ENCODE assay signal across 16 mouse cellular contexts in genomic region chr10:13118024-13118769, GRCm38 (mm10). TPM values are rescaled to one million over a fixed set of nuclear protein-coding genes. Genes with fewer than 3 reads are reported as not detected.
DNase-seq lines count a peak whose midpoint lies in the region; ATAC-seq and TF ChIP-seq lines count a peak whose summit lies in the region.
"Had no signal": no experiment of that assay in that cellular context is flagged by ENCODE, and none has a peak within 500 bp of the region (broad histone marks: within the 10 kb centered on the region; RNA-seq: fewer than 3 reads in every experiment).

No protein-coding gene starts in this region.

- 59% methylated on average over 7 of the region's 7 CpGs for WGBS in heart, embryonic 15.5 days
- WGBS in lung, embryonic 14.5 days: 75% methylated on average over 7 of the region's 7 CpGs
- WGBS in lung, adult 2 months: 67% methylated on average over 7 of the region's 7 CpGs
- WGBS in embryonic facial prominence, embryonic 12.5 days: 68% methylated on average over 7 of the region's 7 CpGs
- WGBS in embryonic facial prominence, embryonic 14.5 days: 69% methylated on average over 7 of the region's 7 CpGs

- no peak overlapping the region for H3K9ac ChIP-seq in heart, embryonic 15.5 days
- H3K9ac ChIP-seq in lung, embryonic 14.5 days: no peak overlapping the region
- H3K9ac ChIP-seq in embryonic facial prominence, embryonic 12.5 days: no peak overlapping the region
- no peak overlapping the region for H3K9ac ChIP-seq in embryonic facial prominence, embryonic 14.5 days (ENCODE audit: low read depth, low read length)

- no peak for TF ChIP-seq POLR2A in lung, adult 2 months (IDR thresholded peaks at IDR 0.05; ENCODE audit: borderline replicate concordance, extremely low read depth, low read depth, low read length)

- no peak for DNase-seq in heart, adult 8-10 months (ENCODE audit: low spot score)
- peak; percentile 46 for DNase-seq in lung, embryonic 14.5 days
- no peak for DNase-seq in lung, adult 2 months
- no peak for DNase-seq in embryonic facial prominence, embryonic 14.5 days (ENCODE audit: low spot score)
- no peak for DNase-seq in thymus, postnatal 25 days
- DNase-seq in adipocyte (ENCODE audit: low spot score): no peak
- DNase-seq: adrenal gland, adult 8-10 months; cerebellum, postnatal 25 days; gastrocnemius, postnatal 36 days; kidney, adult 2 months; left cerebral cortex, postnatal 4 days; lung, postnatal 36 days had no signal

- TF ChIP-seq CTCF in lung, embryonic 14.5 days (IDR thresholded peaks at IDR 0.05; ENCODE audit: low read depth): no peak
- no peak for TF ChIP-seq CTCF in lung, adult 2 months (IDR thresholded peaks at IDR 0.05; ENCODE audit: insufficient read depth, low read length)

- peaks cover 40% of the 10 kb centered on the region for H3K4me1 ChIP-seq in heart, embryonic 15.5 days (replicated peaks)
- peaks cover 8% of the 10 kb centered on the region for H3K4me1 ChIP-seq in lung, embryonic 14.5 days (ENCODE audit: insufficient read depth)
- H3K4me1 ChIP-seq in lung, adult 2 months (ENCODE audit: control insufficient read depth, insufficient read depth, low read length): no peaks in the 10 kb centered on the region
- peaks cover 9% of the 10 kb centered on the region for H3K4me1 ChIP-seq in embryonic facial prominence, embryonic 12.5 days
- H3K4me1 ChIP-seq in embryonic facial prominence, embryonic 14.5 days (ENCODE audit: control insufficient read depth, insufficient read depth, low read length): peaks cover 4% of the 10 kb centered on the region; the same call in 1 of the 2 replicates

- H3K27ac ChIP-seq in heart, embryonic 15.5 days: peak overlapping the region; percentile 83
- H3K27ac ChIP-seq in lung, embryonic 14.5 days (ENCODE audit: low read depth): peak overlapping the region; percentile 75
- 0 out of 2 replicates have a peak overlapping the region, but pooled peaks have one; percentile 17 for H3K27ac ChIP-seq in embryonic facial prominence, embryonic 12.5 days
- 0 out of 2 replicates have a peak overlapping the region, but pooled peaks have one; percentile 15 for H3K27ac ChIP-seq in embryonic facial prominence, embryonic 14.5 days (replicated peaks; ENCODE audit: low read depth, low read length)

- H3K9me3 ChIP-seq in heart, embryonic 15.5 days (replicated peaks): no peaks in the 10 kb centered on the region
- no peaks in the 10 kb centered on the region for H3K9me3 ChIP-seq in lung, embryonic 14.5 days (ENCODE audit: low read depth, low read length)
- no peaks in the 10 kb centered on the region for H3K9me3 ChIP-seq in embryonic facial prominence, embryonic 12.5 days
- no peaks in the 10 kb centered on the region for H3K9me3 ChIP-seq in embryonic facial prominence, embryonic 14.5 days (ENCODE audit: control insufficient read depth, low read length)

- no peak overlapping the region for H3K4me2 ChIP-seq in heart, embryonic 15.5 days
- H3K4me2 ChIP-seq in lung, embryonic 14.5 days: no peak overlapping the region
- no peak overlapping the region for H3K4me2 ChIP-seq in embryonic facial prominence, embryonic 12.5 days (replicated peaks)
- no peak overlapping the region for H3K4me2 ChIP-seq in embryonic facial prominence, embryonic 14.5 days (ENCODE audit: low read depth, low read length)

- H3K36me3 ChIP-seq in heart, embryonic 15.5 days: 0 out of 2 replicates have a peak, but pooled peaks cover 4% of the 10 kb centered on the region
- H3K36me3 ChIP-seq in lung, embryonic 14.5 days (ENCODE audit: insufficient read depth): peaks cover 26% of the 10 kb centered on the region; the same call in 1 of the 2 replicates
- H3K36me3 ChIP-seq in embryonic facial prominence, embryonic 12.5 days: no peaks in the 10 kb centered on the region
- H3K36me3 ChIP-seq in embryonic facial prominence, embryonic 14.5 days (ENCODE audit: control insufficient read depth, insufficient read depth, low read length): peaks cover 17% of the 10 kb centered on the region; the same call in 1 of the 2 replicates

- ATAC-seq in heart, embryonic 15.5 days (replicated peaks; ENCODE audit: insufficient number of reproducible peaks, insufficient read depth, low FRiP score, low read depth): no peak
- ATAC-seq in lung, embryonic 14.5 days (ENCODE audit: insufficient read depth): peak; percentile 2; the same call in 1 of the 2 replicates
- no peak for ATAC-seq in embryonic facial prominence, embryonic 12.5 days (ENCODE audit: insufficient number of reproducible peaks, insufficient read depth, low FRiP score, low TSS enrichment)
- ATAC-seq in embryonic facial prominence, embryonic 14.5 days (ENCODE audit: low read depth): no peak

- H3K4me3 ChIP-seq in heart, embryonic 15.5 days: no peak overlapping the region
- H3K4me3 ChIP-seq in lung, embryonic 14.5 days (ENCODE audit: low read depth, low read length): no peak overlapping the region
- no peak overlapping the region for H3K4me3 ChIP-seq in lung, adult 2 months (replicated peaks; ENCODE audit: extremely low read depth, low read depth, low read length)
- no peak overlapping the region for H3K4me3 ChIP-seq in embryonic facial prominence, embryonic 12.5 days
- no peak overlapping the region for H3K4me3 ChIP-seq in embryonic facial prominence, embryonic 14.5 days (ENCODE audit: low read depth, low read length)

- no peaks in the 10 kb centered on the region for H3K27me3 ChIP-seq in heart, embryonic 15.5 days
- no peaks in the 10 kb centered on the region for H3K27me3 ChIP-seq in lung, embryonic 14.5 days (ENCODE audit: insufficient read depth, low read length)
- no peaks in the 10 kb centered on the region for H3K27me3 ChIP-seq in embryonic facial prominence, embryonic 12.5 days
- H3K27me3 ChIP-seq in embryonic facial prominence, embryonic 14.5 days (replicated peaks; ENCODE audit: control insufficient read depth, insufficient read depth, low read length): no peaks in the 10 kb centered on the region

RNA-seq across cellular contexts. Expression of gene Plagl1, which starts 57.9 kb away (rescaled TPM):
- 165 and 200 TPM in 2 replicates for polyA plus RNA-seq in heart, embryonic 15.5 days (2015; fragmentation: Nextera tagmentation; extraction: Ambion mirVana)
- 1 to 10 TPM; 4.1 to 9.4 (median 6.5) TPM for total RNA-seq in heart, adult 8-10 months (2022)
- polyA plus RNA-seq in lung, embryonic 14.5 days (2014; fragmentation: Nextera tagmentation; extraction: Ambion mirVana): 206 and 216 TPM in 2 replicates
- polyA plus RNA-seq in lung, adult 2 months (2012; rRNA removed): 28.8 and 35.3 TPM in 2 replicates
- 121 and 137 TPM in 2 replicates for polyA plus RNA-seq in embryonic facial prominence, embryonic 12.5 days (2016; fragmentation: Nextera tagmentation; extraction: Ambion mirVana)
- polyA plus RNA-seq in embryonic facial prominence, embryonic 14.5 days (2014; fragmentation: Nextera tagmentation; extraction: Ambion mirVana): 391 and 411 TPM in 2 replicates

RNA-seq across cellular contexts. Expression of gene Zc2hc1b, which starts 59.6 kb away (rescaled TPM):
- polyA plus RNA-seq in heart, embryonic 15.5 days (2015; fragmentation: Nextera tagmentation; extraction: Ambion mirVana): not detected in 2 replicates
- total RNA-seq in heart, adult 8-10 months (2022): not detected
- polyA plus RNA-seq in lung, embryonic 14.5 days (2014; fragmentation: Nextera tagmentation; extraction: Ambion mirVana): not detected in 2 replicates
- polyA plus RNA-seq in lung, adult 2 months (2012; rRNA removed): not detected in 2 replicates
- not detected in 2 replicates for polyA plus RNA-seq in embryonic facial prominence, embryonic 12.5 days (2016; fragmentation: Nextera tagmentation; extraction: Ambion mirVana)
- polyA plus RNA-seq in embryonic facial prominence, embryonic 14.5 days (2014; fragmentation: Nextera tagmentation; extraction: Ambion mirVana): not detected in 2 replicates
- total RNA-seq: adrenal gland, adult 8-10 months; gastrocnemius, postnatal 36 days; layer of hippocampus, postnatal 14 days; left cerebral cortex, postnatal 4 days had no signal
- polyA plus RNA-seq: kidney, adult 2 months; thymus, postnatal 0 days had no signal

Comparison
In these comparisons a context has a peak if more than half of its experiments do, and no peak if none do; other contexts are left out.
1. H3K27ac ChIP-seq: peak in every context shown above with its lines; median percentile 83 in heart, embryonic 15.5 days; 75 in lung, embryonic 14.5 days; 17 in embryonic facial prominence, embryonic 12.5 days; 15 in embryonic facial prominence, embryonic 14.5 days.